Comparison of ENCODE assay signal across 18 mouse cellular contexts in genomic region chr4:82495605-82496004, GRCm38 (mm10).
DNase-seq lines count a peak whose midpoint lies in the region; ATAC-seq and TF ChIP-seq lines count a peak whose summit lies in the region.
"Had no signal": no experiment of that assay in that cellular context is flagged by ENCODE, and none has a peak within 500 bp of the region (broad histone marks: within the 10 kb centered on the region; RNA-seq: fewer than 3 reads in every experiment).

No protein-coding gene starts in this region.

- H3K36me3 ChIP-seq in liver, adult 2 months (ENCODE audit: control insufficient read depth, insufficient read depth, low read length): peaks cover 22% of the 10 kb centered on the region
- no peaks in the 10 kb centered on the region for H3K36me3 ChIP-seq in forebrain, embryonic 15.5 days
- no peaks in the 10 kb centered on the region for H3K36me3 ChIP-seq in midbrain, embryonic 16.5 days (ENCODE audit: control insufficient read depth, insufficient read depth, low read length)
- H3K36me3 ChIP-seq in heart, adult 2 months (ENCODE audit: control insufficient read depth, insufficient read depth, low read length): peaks cover 72% of the 10 kb centered on the region

- peaks cover 46% of the 10 kb centered on the region for H3K79me2 ChIP-seq in liver, adult 2 months (ENCODE audit: control insufficient read depth, insufficient read depth, low read length)
- H3K79me2 ChIP-seq in heart, adult 2 months (replicated peaks; ENCODE audit: control insufficient read depth, insufficient read depth, low read length): peaks cover 8% of the 10 kb centered on the region

- TF ChIP-seq EP300 in heart, adult 2 months (IDR thresholded peaks at IDR 0.05; ENCODE audit: insufficient read depth, low read depth, low read length): no peak

- no peak for DNase-seq in gastrocnemius, adult 2 months
- no peak for DNase-seq in gastrocnemius, adult 18-20 months (ENCODE audit: low spot score)
- DNase-seq in liver, adult 2 months (ENCODE audit: extremely low read depth, low read depth, low spot score): peak; percentile 91
- DNase-seq in liver: no peak
- DNase-seq in heart, adult 2 months: no peak
- DNase-seq in thymus, postnatal 14 days: no peak
- DNase-seq: B cell, adult 2 months; gastrocnemius, postnatal 14 days; kidney, adult 18-20 months; kidney, postnatal 36 days had no signal

- 27% methylated on average over 6 of the region's 6 CpGs for WGBS in liver, adult 2 months
- 37% methylated on average over 6 of the region's 6 CpGs for WGBS in forebrain, embryonic 15.5 days
- WGBS in midbrain, embryonic 16.5 days: 76% methylated on average over 6 of the region's 6 CpGs
- 71% methylated on average over 6 of the region's 6 CpGs for WGBS in heart, adult 2 months

- no peak for TF ChIP-seq POLR2A in liver, adult 2 months (IDR thresholded peaks at IDR 0.05; ENCODE audit: extremely low read depth, insufficient read depth, low read length)
- TF ChIP-seq POLR2A in heart, adult 2 months (IDR thresholded peaks at IDR 0.05; ENCODE audit: insufficient read depth, low read depth, low read length): no peak

- peaks cover 39% of the 10 kb centered on the region for H3K4me1 ChIP-seq in liver, adult 2 months (ENCODE audit: control insufficient read depth, insufficient read depth, low read length)
- peaks cover 38% of the 10 kb centered on the region for H3K4me1 ChIP-seq in forebrain, embryonic 15.5 days
- H3K4me1 ChIP-seq in midbrain, embryonic 16.5 days (ENCODE audit: control insufficient read depth, insufficient read depth, low read length): peaks cover 6% of the 10 kb centered on the region; the same call in 1 of the 2 replicates
- H3K4me1 ChIP-seq in heart, adult 2 months (ENCODE audit: control insufficient read depth, insufficient read depth, low read length): peaks cover 42% of the 10 kb centered on the region
- H3K4me1 ChIP-seq: megakaryocyte, embryonic 14.5 days had no signal

- intact Hi-C loops in gastrocnemius, adult 2 months (cut with DNase I): no loop called here
- intact Hi-C loops in heart, adult 2 months (cut with DNase I): no loop called here

- peak overlapping the region; percentile 48 for H3K4me2 ChIP-seq in forebrain, embryonic 15.5 days (replicated peaks)
- H3K4me2 ChIP-seq in midbrain, embryonic 16.5 days (ENCODE audit: low read length): peak overlapping the region; percentile 39
- H3K4me2 ChIP-seq: embryonic facial prominence, embryonic 12.5 days; limb, embryonic 15.5 days had no signal

- H3K9ac ChIP-seq in liver, adult 2 months (ENCODE audit: low read depth, low read length): no peak overlapping the region
- H3K9ac ChIP-seq in forebrain, embryonic 15.5 days (replicated peaks): peak overlapping the region; percentile 43
- H3K9ac ChIP-seq in midbrain, embryonic 16.5 days (ENCODE audit: low read depth, low read length): no peak overlapping the region
- H3K9ac ChIP-seq in heart, adult 2 months (ENCODE audit: low read depth, low read length): no peak overlapping the region
- H3K9ac ChIP-seq: embryonic facial prominence, embryonic 12.5 days; limb, embryonic 15.5 days had no signal

- no peaks in the 10 kb centered on the region for H3K9me3 ChIP-seq in forebrain, embryonic 15.5 days
- no peaks in the 10 kb centered on the region for H3K9me3 ChIP-seq in midbrain, embryonic 16.5 days (replicated peaks; ENCODE audit: control insufficient read depth, low read length, poor library complexity, severe bottlenecking)
- H3K9me3 ChIP-seq: embryonic facial prominence, embryonic 12.5 days; heart, embryonic 10.5 days; limb, embryonic 15.5 days had no signal

- H3K4me3 ChIP-seq in gastrocnemius, adult 2 months: peak overlapping the region; percentile 22
- no peak overlapping the region for H3K4me3 ChIP-seq in liver, adult 2 months (ENCODE audit: insufficient read depth, low read depth, low read length)
- H3K4me3 ChIP-seq in forebrain, embryonic 15.5 days: peak overlapping the region; percentile 75
- H3K4me3 ChIP-seq in midbrain, embryonic 16.5 days (ENCODE audit: low read depth, low read length): peak overlapping the region; percentile 4
- H3K4me3 ChIP-seq in heart, adult 2 months: no peak overlapping the region
- H3K4me3 ChIP-seq: embryonic facial prominence, embryonic 12.5 days; heart, embryonic 10.5 days; limb, embryonic 15.5 days; megakaryocyte, embryonic 14.5 days had no signal

- TF ChIP-seq CTCF in gastrocnemius, adult 2 months (IDR thresholded peaks at IDR 0.05): no peak
- no peak for TF ChIP-seq CTCF in liver, adult 2 months (IDR thresholded peaks at IDR 0.05; ENCODE audit: low read depth, low read length)
- TF ChIP-seq CTCF in heart, adult 2 months (IDR thresholded peaks at IDR 0.05): no peak

- H3K27ac ChIP-seq in gastrocnemius, adult 2 months: peak overlapping the region; percentile 2; the same call in 1 of the 2 replicates
- peak overlapping the region; percentile 61 for H3K27ac ChIP-seq in liver, adult 2 months (replicated peaks; ENCODE audit: insufficient read depth, low read depth, low read length)
- peak overlapping the region; percentile 93 for H3K27ac ChIP-seq in forebrain, embryonic 15.5 days (replicated peaks)
- peak overlapping the region; percentile 71 for H3K27ac ChIP-seq in midbrain, embryonic 16.5 days (ENCODE audit: low read length)
- no peak overlapping the region; the same call in 1 of the 2 replicates for H3K27ac ChIP-seq in heart, adult 2 months
- H3K27ac ChIP-seq: embryonic facial prominence, embryonic 12.5 days; heart, embryonic 10.5 days; limb, embryonic 15.5 days had no signal

- no peaks in the 10 kb centered on the region for H3K27me3 ChIP-seq in liver, adult 2 months (ENCODE audit: control insufficient read depth, insufficient read depth, low read length)
- H3K27me3 ChIP-seq in forebrain, embryonic 15.5 days: no peaks in the 10 kb centered on the region
- H3K27me3 ChIP-seq in midbrain, embryonic 16.5 days (ENCODE audit: control insufficient read depth, insufficient read depth, low read depth, low read length): no peaks in the 10 kb centered on the region
- H3K27me3 ChIP-seq in heart, adult 2 months (ENCODE audit: control insufficient read depth, insufficient read depth, low read length): no peaks in the 10 kb centered on the region
- H3K27me3 ChIP-seq: embryonic facial prominence, embryonic 12.5 days; limb, embryonic 15.5 days; Patski had no signal

- ATAC-seq in forebrain, embryonic 15.5 days (replicated peaks): peak; percentile 45; the same call in 1 of the 2 replicates
- no peak for ATAC-seq in midbrain, embryonic 16.5 days
- ATAC-seq: lung, postnatal 0 days; Patski had no signal

Comparison
In these comparisons a context has a peak if more than half of its experiments do, and no peak if none do; other contexts are left out.
1. H3K4me3 ChIP-seq: peak in gastrocnemius, adult 2 months (single experiment), forebrain, embryonic 15.5 days (single experiment) and midbrain, embryonic 16.5 days (single experiment); none in liver, adult 2 months (single experiment) and heart, adult 2 months (single experiment).